ENCODE assay signal across 17 mouse cellular contexts in genomic region chr4:134312901-134313300, GRCm38 (mm10). TPM values are rescaled to one million over a fixed set of nuclear protein-coding genes. Genes with fewer than 3 reads are reported as not detected.
DNase-seq lines count a peak whose midpoint lies in the region; ATAC-seq and TF ChIP-seq lines count a peak whose summit lies in the region.
"Had no signal": no experiment of that assay in that cellular context is flagged by ENCODE, and none has a peak within 500 bp of the region (broad histone marks: within the 10 kb centered on the region; RNA-seq: fewer than 3 reads in every experiment).

No protein-coding gene starts in this region.

- intact Hi-C loops in gastrocnemius, adult 2 months (cut with DNase I) = no loop called here

- TF ChIP-seq RAD21 in MEL (IDR thresholded peaks at IDR 0.05; ENCODE audit: low read depth, low read length) = peak; percentile 44

- H3K4me1 ChIP-seq in lung, embryonic 14.5 days (ENCODE audit: insufficient read depth) = no peaks in the 10 kb centered on the region
- no peaks in the 10 kb centered on the region for H3K4me1 ChIP-seq in MEL (ENCODE audit: control insufficient read depth in 1 of 2, insufficient read depth in 2 of 2, low read length in 2 of 2)
- H3K4me1 ChIP-seq in stomach, postnatal 0 days (replicated peaks; ENCODE audit: control insufficient read depth, insufficient read depth) = no peaks in the 10 kb centered on the region
- H3K4me1 ChIP-seq: liver, embryonic 13.5 days had no signal

- 91% methylated on average over 6 of the region's 6 CpGs for WGBS in lung, embryonic 14.5 days
- whole genome bisulfite sequencing in stomach, postnatal 0 days = 96% methylated on average over 6 of the region's 6 CpGs

- H3K79me2 ChIP-seq in MEL (ENCODE audit: control insufficient read depth, insufficient read depth, low read length, poor library complexity) = no peaks in the 10 kb centered on the region

- no peaks in the 10 kb centered on the region for H3K36me3 ChIP-seq in lung, embryonic 14.5 days (ENCODE audit: insufficient read depth)
- no peaks in the 10 kb centered on the region for H3K36me3 ChIP-seq in MEL (ENCODE audit: control insufficient read depth in 1 of 2, insufficient read depth in 2 of 2, low read length in 2 of 2)
- no peaks in the 10 kb centered on the region for H3K36me3 ChIP-seq in stomach, postnatal 0 days (ENCODE audit: control insufficient read depth, insufficient read depth, low read length)
- H3K36me3 ChIP-seq: embryonic facial prominence, embryonic 13.5 days; G1E; liver, embryonic 13.5 days had no signal

- H3K4me2 ChIP-seq in lung, embryonic 14.5 days = no peak overlapping the region
- no peak overlapping the region for H3K4me2 ChIP-seq in stomach, postnatal 0 days (replicated peaks; ENCODE audit: low read depth)
- H3K4me2 ChIP-seq: embryonic facial prominence, embryonic 13.5 days; liver, embryonic 13.5 days had no signal

- no peak overlapping the region for H3K4me3 ChIP-seq in gastrocnemius, adult 2 months
- H3K4me3 ChIP-seq in lung, embryonic 14.5 days (ENCODE audit: low read depth, low read length) = no peak overlapping the region
- H3K4me3 ChIP-seq in MEL (ENCODE audit: control insufficient read depth in 1 of 2, insufficient read depth in 1 of 2, low read depth in 2 of 2, low read length in 2 of 2) = no peak overlapping the region
- no peak overlapping the region for H3K4me3 ChIP-seq in stomach, postnatal 0 days (ENCODE audit: low read depth, low read length)
- H3K4me3 ChIP-seq: embryonic facial prominence, embryonic 13.5 days; liver, embryonic 13.5 days had no signal

- peaks cover 4% of the 10 kb centered on the region; the same call in 1 of the 2 replicates for H3K9me3 ChIP-seq in lung, embryonic 14.5 days (ENCODE audit: low read depth, low read length)
- no peaks in the 10 kb centered on the region for H3K9me3 ChIP-seq in MEL (replicated peaks; ENCODE audit: insufficient read depth, low read length)
- no peaks in the 10 kb centered on the region for H3K9me3 ChIP-seq in stomach, postnatal 0 days (ENCODE audit: control insufficient read depth, low read length)
- H3K9me3 ChIP-seq: G1E had no signal

- TF ChIP-seq POLR2A in MEL (IDR thresholded peaks at IDR 0.05; ENCODE audit: control insufficient read depth in 1 of 2, insufficient read depth in 1 of 2, low read depth in 1 of 2, low read length in 2 of 2, poor library complexity in 1 of 2) = no peak

- ATAC-seq in lung, embryonic 14.5 days (ENCODE audit: insufficient read depth) = no peak
- no peak for ATAC-seq in stomach, postnatal 0 days (ENCODE audit: low FRiP score, low TSS enrichment)
- ATAC-seq in frontal cortex, adult (ENCODE audit: low TSS enrichment) = no peak
- ATAC-seq: forebrain, embryonic 14.5 days had no signal

- no peaks in the 10 kb centered on the region for H3K27me3 ChIP-seq in lung, embryonic 14.5 days (ENCODE audit: insufficient read depth, low read length)
- peaks cover 0 to 3% of the 10 kb centered on the region in 2 experiments; a peak in 1 of 4 replicates for H3K27me3 ChIP-seq in MEL (ENCODE audit: control insufficient read depth in 1 of 2, insufficient read depth in 2 of 2, low read length in 2 of 2)
- no peaks in the 10 kb centered on the region for H3K27me3 ChIP-seq in stomach, postnatal 0 days (ENCODE audit: control insufficient read depth, insufficient read depth, low read length)
- H3K27me3 ChIP-seq: embryonic facial prominence, embryonic 13.5 days had no signal

- TF ChIP-seq CTCF in gastrocnemius, adult 2 months (IDR thresholded peaks at IDR 0.05) = peak; percentile 52
- TF ChIP-seq CTCF in lung, embryonic 14.5 days (IDR thresholded peaks at IDR 0.05; ENCODE audit: low read depth) = peak; percentile 51
- TF ChIP-seq CTCF in MEL (IDR thresholded peaks at IDR 0.05 in 2 of 3, conservative IDR thresholded peaks at IDR 0.05 in 1 of 3; ENCODE audit: control insufficient read depth in 1 of 3, insufficient read depth in 1 of 3, low read depth in 2 of 3, low read length in 3 of 3, poor library complexity in 1 of 3, severe bottlenecking in 1 of 3) = peak; percentile 46 to 55 (median 54)
- peak; percentile 58 for TF ChIP-seq CTCF in stomach, postnatal 0 days (IDR thresholded peaks at IDR 0.05; ENCODE audit: low read depth)

- DNase-seq in gastrocnemius, adult 2 months = no peak
- no peak for DNase-seq in gastrocnemius, postnatal 4 days (ENCODE audit: low spot score in 2 of 2)
- DNase-seq in lung, embryonic 14.5 days = no peak
- DNase-seq in lung, postnatal 25 days (ENCODE audit: low spot score) = no peak
- DNase-seq in MEL (ENCODE audit: low read depth, low spot score) = peak; percentile 53
- DNase-seq in stomach, postnatal 0 days (ENCODE audit: low spot score) = no peak
- DNase-seq in ovary, postnatal 36 days (ENCODE audit: low spot score) = no peak
- DNase-seq: adrenal gland, postnatal 10 days; cerebellum, adult 11-12 months; gastrocnemius, postnatal 25 days; heart, postnatal 10 days; liver, embryonic 13.5 days had no signal

- no peak for TF ChIP-seq EP300 in MEL (IDR thresholded peaks at IDR 0.05; ENCODE audit: low read depth in 1 of 2, low read length in 2 of 2)
- TF ChIP-seq EP300 in stomach, postnatal 0 days (optimal IDR thresholded peaks at IDR 0.05) = no peak

- H3K9ac ChIP-seq in lung, embryonic 14.5 days = no peak overlapping the region
- no peak overlapping the region for H3K9ac ChIP-seq in MEL (ENCODE audit: control insufficient read depth, low read depth, low read length, poor library complexity, severe bottlenecking)
- H3K9ac ChIP-seq in stomach, postnatal 0 days (ENCODE audit: low read length) = no peak overlapping the region
- H3K9ac ChIP-seq: embryonic facial prominence, embryonic 13.5 days; liver, embryonic 13.5 days had no signal

- H3K27ac ChIP-seq in gastrocnemius, adult 2 months = peak overlapping the region; percentile 97
- H3K27ac ChIP-seq in lung, embryonic 14.5 days (ENCODE audit: low read depth) = no peak overlapping the region
- H3K27ac ChIP-seq in MEL (ENCODE audit: control insufficient read depth, low read depth, low read length) = no peak overlapping the region
- no peak overlapping the region for H3K27ac ChIP-seq in stomach, postnatal 0 days (replicated peaks)
- H3K27ac ChIP-seq: embryonic facial prominence, embryonic 13.5 days; liver, embryonic 13.5 days had no signal

TF ChIP-seq in MEL, 35 proteins besides CTCF, POLR2A, EP300 and RAD21:
- peak; percentile 41 for TF ChIP-seq SMC3 (IDR thresholded peaks at IDR 0.05; ENCODE audit: low read depth, low read length)
- peak; percentile 14; the same call in 1 of the 2 replicates for TF ChIP-seq ZC3H11A (IDR thresholded peaks at IDR 0.05; ENCODE audit: low read depth, low read length)
- TF ChIP-seq TCF12 (IDR thresholded peaks at IDR 0.05; ENCODE audit: low read depth, low read length) = no peak

RNA-seq across cellular contexts. Expression of gene Trim63, which starts 2.0 kb away (rescaled TPM):
- total RNA-seq in gastrocnemius, adult 2 months (2021) = 100 to 1,000 TPM; 250 to 325 TPM
- total RNA-seq in gastrocnemius, postnatal 4 days (2021) = 10 to 100 TPM; 48.4 to 59.5 TPM
- 0.28 TPM in 1 of 2 replicates, not detected in the other for polyA plus RNA-seq in lung, embryonic 14.5 days (2014; fragmentation: Nextera tagmentation; extraction: Ambion mirVana)
- not detected in 2 replicates for total RNA-seq in MEL (2012; rRNA removed)
- polyA plus RNA-seq in MEL (2012; ENCODE audit: insufficient read depth in 1 of 2, insufficient read length in 2 of 2, low read depth in 1 of 2, low replicate concordance in 2 of 2, missing spikeins in 1 of 2) = not detected
- 0.07 and 0.13 TPM in 2 replicates for polyA plus RNA-seq in stomach, postnatal 0 days (2015; fragmentation: Nextera tagmentation; extraction: Ambion mirVana)
- total RNA-seq: G1E; megakaryocyte progenitor cell, adult 5-6 weeks had no signal
- polyA plus RNA-seq: forebrain, embryonic 14.5 days; G1E had no signal

RNA-seq across cellular contexts. Expression of gene Pdik1l, which starts 25.2 kb away (rescaled TPM):
- total RNA-seq in gastrocnemius, adult 2 months (2021) = 1 to 10 TPM; 3.2 TPM
- total RNA-seq in gastrocnemius, postnatal 4 days (2021) = 10 to 100 TPM; 10.4 to 11.8 TPM
- polyA plus RNA-seq in lung, embryonic 14.5 days (2014; fragmentation: Nextera tagmentation; extraction: Ambion mirVana) = 21.2 and 21.4 TPM in 2 replicates
- total RNA-seq in MEL (2012; rRNA removed) = 13.0 and 14.3 TPM in 2 replicates
- polyA plus RNA-seq in MEL (2012; ENCODE audit: insufficient read depth in 1 of 2, insufficient read length in 2 of 2, low read depth in 1 of 2, low replicate concordance in 2 of 2, missing spikeins in 1 of 2) = 10 to 100 TPM; 11.7 to 32.1 TPM
- polyA plus RNA-seq in stomach, postnatal 0 days (2015; fragmentation: Nextera tagmentation; extraction: Ambion mirVana) = 8.3 and 8.4 TPM in 2 replicates

RNA-seq across cellular contexts. Expression of gene Slc30a2, which starts 30.1 kb away (rescaled TPM):
- total RNA-seq in gastrocnemius, adult 2 months (2021) = 10 to 100 TPM in 1 of 2 experiments, 1 to 10 TPM in 1; 4.4 to 25.8 TPM
- total RNA-seq in gastrocnemius, postnatal 4 days (2021) = under 1 TPM; 0.44 to 0.54 TPM
- 0.05 TPM in 1 of 2 replicates, not detected in the other for polyA plus RNA-seq in lung, embryonic 14.5 days (2014; fragmentation: Nextera tagmentation; extraction: Ambion mirVana)
- 0.46 and 0.54 TPM in 2 replicates for total RNA-seq in MEL (2012; rRNA removed)
- under 1 TPM in 1 of 2 experiments, not detected in 1; 0.39 TPM for polyA plus RNA-seq in MEL (2012; ENCODE audit: insufficient read depth in 1 of 2, insufficient read length in 2 of 2, low read depth in 1 of 2, low replicate concordance in 2 of 2, missing spikeins in 1 of 2)
- polyA plus RNA-seq in stomach, postnatal 0 days (2015; fragmentation: Nextera tagmentation; extraction: Ambion mirVana) = 0.06 and 0.07 TPM in 2 replicates
- polyA plus RNA-seq: liver, embryonic 13.5 days had no signal

RNA-seq across cellular contexts. Expression of gene Grrp1, which starts 59.0 kb away (rescaled TPM):
- total RNA-seq in gastrocnemius, adult 2 months (2021) = 1 to 10 TPM; 1.7 to 3.1 TPM
- 1 to 10 TPM; 4.5 to 5.7 TPM for total RNA-seq in gastrocnemius, postnatal 4 days (2021)
- 10.2 and 11.6 TPM in 2 replicates for polyA plus RNA-seq in lung, embryonic 14.5 days (2014; fragmentation: Nextera tagmentation; extraction: Ambion mirVana)
- not detected in 2 replicates for total RNA-seq in MEL (2012; rRNA removed)
- not detected for polyA plus RNA-seq in MEL (2012; ENCODE audit: insufficient read depth in 1 of 2, insufficient read length in 2 of 2, low read depth in 1 of 2, low replicate concordance in 2 of 2, missing spikeins in 1 of 2)
- 3.7 and 4.2 TPM in 2 replicates for polyA plus RNA-seq in stomach, postnatal 0 days (2015; fragmentation: Nextera tagmentation; extraction: Ambion mirVana)
- total RNA-seq: G1E; megakaryocyte progenitor cell, adult 5-6 weeks had no signal
- polyA plus RNA-seq: G1E had no signal

Comparison
In these comparisons a context has a peak if more than half of its experiments do, and no peak if none do; other contexts are left out.
1. RNA of gene Trim63, which starts 2.0 kb away (total RNA-seq): 250 to 325 TPM in gastrocnemius, adult 2 months and 48.4 to 59.5 TPM in gastrocnemius, postnatal 4 days; not detected in MEL; every median in the first group is over 10 times any median in the second.
2. Peak in every context shown above with its lines, with median percentiles within 50 percentile points of each other: CTCF ChIP-seq.